Mouse (Mus musculus): ENCODE results near the gene Btnl10.

DNA sequence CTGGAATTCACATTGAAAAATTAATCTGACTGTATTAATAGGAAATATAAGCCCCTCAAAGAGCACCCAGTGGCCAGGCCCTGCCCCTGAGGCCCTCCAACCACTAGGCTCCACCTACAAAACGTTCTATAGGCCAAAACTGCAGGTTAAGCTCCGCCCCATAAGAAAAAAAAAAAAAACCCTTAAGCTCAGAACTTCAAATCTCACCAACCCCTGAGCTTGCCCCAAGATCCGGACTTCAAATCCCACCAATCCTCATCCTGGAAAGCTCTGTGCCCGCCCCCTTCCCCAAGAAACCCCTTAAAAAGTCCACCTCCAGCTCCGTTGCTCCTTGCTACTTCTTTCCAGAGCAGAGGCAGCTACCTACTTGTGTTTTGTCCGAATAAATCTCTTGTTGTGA lies 12.9 kb upstream of the Btnl10 start:
- no peak for TF ChIP-seq MYOG (IDR thresholded peaks at IDR 0.05; ENCODE audit: control insufficient read depth in 1 of 3, insufficient read depth in 1 of 3, insufficient read length in 2 of 3, low read depth in 2 of 3)
- TF ChIP-seq POLR2A (IDR thresholded peaks at IDR 0.05; ENCODE audit: insufficient read length, low read depth) = no peak
- TF ChIP-seq MAX (IDR thresholded peaks at IDR 0.05; ENCODE audit: low read depth) = no peak
- TF ChIP-seq REST (IDR thresholded peaks at IDR 0.05; ENCODE audit: insufficient read depth, insufficient read length) = no peak
